Mouse (Mus musculus): ENCODE results near the gene Hyls1. TPM values are rescaled to one million over a fixed set of nuclear protein-coding genes. Genes with fewer than 3 reads are reported as not detected.

Hyls1 gene
- polyA plus RNA-seq, 1 experiment from 2014 or later, result 19.4 TPM

- no peak for DNase-seq (ENCODE audit: low spot score)
Observed at GRCm38 (mm10) chr9:35544666-35545065, 25.5 kb downstream of the Hyls1 start.

- DNase-seq (ENCODE audit: low spot score), result no peak
Observed at GRCm38 (mm10) chr9:35543099-35543860, 26.9 kb downstream of the Hyls1 start.

DNA sequence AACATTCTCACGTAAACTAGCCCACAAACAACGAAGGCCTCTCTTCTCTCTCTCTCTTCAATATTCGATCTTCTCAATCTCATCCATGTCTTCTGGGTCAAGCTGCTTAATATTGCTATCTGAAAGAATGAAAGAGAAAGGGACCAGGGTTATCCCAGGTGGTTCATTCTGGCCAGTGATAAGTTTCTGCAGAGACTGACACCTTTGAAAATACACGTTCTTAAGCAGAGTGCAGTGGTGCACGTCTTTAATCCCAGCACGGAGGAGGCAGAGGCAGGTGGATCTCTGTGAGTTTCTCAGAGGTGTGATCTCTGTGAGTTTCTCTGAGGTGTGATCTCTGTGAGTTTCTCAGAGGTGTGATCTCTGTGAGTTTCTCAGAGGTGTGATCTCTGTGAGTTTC, 28.3 kb downstream of the Hyls1 start:
- no peak for DNase-seq (ENCODE audit: low spot score)

- peak; percentile 78 for DNase-seq (ENCODE audit: low spot score)
Observed at GRCm38 (mm10) chr9:35541488-35541887, 28.7 kb downstream of the Hyls1 start.

DNA sequence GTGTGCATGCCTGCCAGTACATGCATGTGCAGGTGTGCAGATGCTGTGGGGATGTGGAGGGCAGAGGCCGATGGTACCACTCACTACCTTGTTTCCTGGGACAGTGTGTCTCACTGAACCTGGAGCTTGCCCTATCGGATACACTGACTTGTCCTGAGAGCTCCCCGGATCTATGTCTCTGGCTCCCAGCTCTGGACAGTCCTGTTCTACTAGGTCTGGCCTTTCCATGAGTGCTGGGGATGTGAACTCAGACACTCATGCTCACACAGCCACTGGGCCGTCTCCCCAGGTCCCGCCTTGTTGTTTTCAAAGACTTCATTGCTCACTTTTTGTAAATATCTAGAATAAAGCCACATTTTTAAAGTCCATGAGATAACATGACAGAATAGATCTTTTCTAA, 29.2 kb downstream of the Hyls1 start:
- no peak for DNase-seq (ENCODE audit: low spot score)

DNA sequence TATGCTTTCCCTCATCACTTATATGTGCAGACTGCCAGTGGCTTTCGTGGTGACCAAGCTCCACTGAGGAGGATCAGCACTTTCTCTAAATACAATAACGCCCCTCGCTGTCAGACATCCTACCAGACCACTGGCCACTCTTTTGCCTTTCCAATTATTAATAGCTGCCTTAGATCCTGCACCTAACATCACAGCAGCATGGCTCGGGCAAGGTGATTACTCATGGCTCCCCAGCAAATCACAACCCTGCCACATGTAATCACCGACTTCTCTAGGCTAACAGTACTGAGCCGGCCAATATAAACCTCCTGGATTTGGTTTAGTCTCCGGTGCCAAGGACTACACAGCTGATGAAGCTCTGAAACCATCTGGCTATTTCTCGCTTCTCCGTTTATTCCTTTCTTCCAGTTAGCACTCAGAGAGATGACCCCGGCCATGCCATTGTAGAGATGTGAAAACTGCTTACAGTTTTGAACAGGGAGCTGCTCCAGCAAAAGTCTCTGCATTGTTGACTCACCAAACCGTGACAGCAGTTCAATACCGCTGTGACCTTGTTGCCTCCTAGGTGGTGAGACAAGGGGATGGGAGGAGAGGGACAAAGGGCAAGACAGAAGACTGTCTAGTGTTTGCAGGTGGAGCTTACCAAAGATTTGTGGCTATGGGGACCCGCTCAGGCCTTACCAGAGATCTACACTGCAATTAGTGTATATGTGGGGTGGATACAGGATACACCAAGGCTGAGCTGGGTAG, 31.0 kb downstream of the Hyls1 start:
- no peak for DNase-seq (ENCODE audit: low spot score)

- no peak for DNase-seq (ENCODE audit: low spot score)
Observed at GRCm38 (mm10) chr9:35535876-35536275, 34.3 kb downstream of the Hyls1 start.

GRCm38 (mm10) chr9:35535110-35535509, 35.1 kb downstream of the Hyls1 start:
- peak; percentile 66 for DNase-seq (ENCODE audit: low spot score)

GRCm38 (mm10) chr9:35533266-35533665, 36.9 kb downstream of the Hyls1 start:
- DNase-seq (ENCODE audit: low spot score), result no peak

- DNase-seq (ENCODE audit: low spot score), result no peak
Observed at GRCm38 (mm10) chr9:35529796-35530195, 40.4 kb downstream of the Hyls1 start.

GRCm38 (mm10) chr9:35529141-35529540, 41.1 kb downstream of the Hyls1 start:
- no peak for DNase-seq (ENCODE audit: low spot score)

- peak; percentile 81 for DNase-seq (ENCODE audit: low spot score)
Observed at GRCm38 (mm10) chr9:35523941-35524411, 46.2 kb downstream of the Hyls1 start.

DNA sequence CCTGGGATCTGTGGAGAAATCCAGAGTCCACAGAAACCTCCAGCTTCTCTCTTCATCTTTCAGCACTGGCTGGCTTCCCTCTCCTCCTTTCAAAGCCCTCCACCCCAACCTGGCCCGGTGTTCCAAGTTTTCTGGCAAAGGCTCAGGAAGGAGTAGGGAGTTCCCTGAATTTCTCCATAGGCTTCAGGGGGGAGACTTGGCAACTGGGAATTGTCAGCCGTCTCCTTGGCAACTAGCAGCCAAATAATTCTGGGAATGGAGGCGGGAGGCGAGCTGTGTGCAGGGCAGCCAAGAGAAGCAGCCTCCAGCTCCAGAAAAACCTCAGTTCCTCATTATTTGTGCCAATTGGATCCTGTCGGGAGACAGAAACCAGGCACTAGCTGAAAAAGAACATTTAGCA, 46.7 kb downstream of the Hyls1 start:
- no peak for DNase-seq (ENCODE audit: low spot score)

GRCm38 (mm10) chr9:35522821-35523515, 47.2 kb downstream of the Hyls1 start:
- no peak for DNase-seq (ENCODE audit: low spot score)

DNA sequence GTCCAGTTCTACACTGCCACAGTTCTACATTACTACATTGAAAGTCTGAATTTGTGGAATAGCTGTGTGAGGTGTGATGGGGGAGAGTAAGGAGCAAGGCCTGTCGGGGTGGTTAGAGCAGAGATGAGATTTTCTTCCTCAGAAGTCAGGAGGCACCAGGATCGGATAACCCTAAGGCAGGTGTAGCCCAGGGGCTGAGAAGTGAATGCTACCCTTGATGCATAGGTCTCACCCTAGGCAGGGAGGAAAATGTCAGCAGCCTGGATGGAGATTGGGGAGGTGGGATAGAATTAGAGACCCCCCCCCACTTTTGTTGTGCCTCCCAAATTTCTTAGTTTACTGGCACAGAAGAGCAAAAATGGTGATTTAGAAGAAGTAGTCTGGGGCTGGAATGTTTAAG, 48.0 kb downstream of the Hyls1 start:
- no peak for DNase-seq (ENCODE audit: low spot score)

GRCm38 (mm10) chr9:35520631-35521348, 49.4 kb downstream of the Hyls1 start:
- DNase-seq (ENCODE audit: low spot score), result no peak

GRCm38 (mm10) chr9:35518169-35518568, 52.0 kb downstream of the Hyls1 start, which contains the start of gene Gm1113:
Gm1113 (minus strand) TSS chr9:35518269.
- DNase-seq (ENCODE audit: low spot score), result no peak

DNA sequence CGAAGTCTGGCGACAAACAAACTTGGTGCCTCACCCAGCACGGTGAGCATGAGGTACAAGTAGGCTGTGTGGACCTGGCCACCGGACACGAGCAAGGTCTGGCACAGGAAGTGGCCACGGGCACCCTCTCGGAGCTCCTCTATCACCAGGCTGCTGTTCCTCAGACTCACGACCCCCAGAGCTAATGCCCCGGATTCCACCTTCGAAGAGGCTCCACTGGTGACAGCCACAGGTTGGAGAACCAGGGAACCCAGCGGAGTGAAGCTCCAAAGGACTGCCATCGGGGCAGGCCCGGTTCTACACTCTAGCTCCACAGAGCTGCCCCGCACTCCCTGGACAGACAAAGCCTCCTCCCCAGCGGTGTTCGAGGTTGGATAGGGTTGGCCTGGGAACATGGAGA, 53.5 kb downstream of the Hyls1 start:
- no peak for DNase-seq (ENCODE audit: low spot score)

DNA sequence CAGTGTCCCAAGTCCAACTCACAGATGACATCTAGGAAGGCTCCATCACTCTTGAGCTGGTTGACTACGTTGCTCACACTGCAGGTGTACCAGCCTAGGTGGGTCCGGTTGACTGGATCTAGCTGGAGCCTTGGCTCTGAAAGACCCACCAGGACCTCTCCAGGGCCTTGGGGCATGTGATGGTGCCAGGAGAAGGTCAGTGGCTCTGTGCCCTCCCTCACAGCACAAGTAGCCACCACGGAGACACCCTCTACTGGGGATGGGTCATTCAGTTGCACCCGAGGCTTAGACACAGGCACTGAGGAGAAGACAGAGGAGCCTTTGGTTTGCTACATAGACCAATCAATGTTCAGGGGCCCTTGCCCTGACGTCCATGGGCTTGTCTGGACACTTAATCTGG, 54.0 kb downstream of the Hyls1 start:
- DNase-seq (ENCODE audit: low spot score), result no peak

DNA sequence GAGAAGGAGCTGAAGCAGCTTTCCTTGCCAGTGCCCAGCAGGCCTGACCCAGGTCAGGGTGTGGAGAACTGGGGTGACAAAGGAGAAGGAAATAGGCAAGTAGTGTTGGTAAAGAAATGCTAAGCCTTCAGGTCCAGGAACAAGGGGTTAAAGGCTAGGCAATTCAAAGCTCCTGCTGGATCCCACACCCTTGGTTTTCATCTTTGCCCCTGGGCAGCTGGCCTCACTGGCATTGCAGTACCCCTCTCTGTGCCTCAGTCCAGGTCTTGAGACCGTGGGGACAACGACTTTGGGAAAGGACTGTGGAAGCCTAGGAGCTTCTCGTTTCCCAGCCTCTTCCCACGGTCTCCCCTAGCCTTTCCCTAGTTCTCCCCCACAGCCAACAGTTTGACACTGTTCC, 56.3 kb downstream of the Hyls1 start:
- no peak for DNase-seq (ENCODE audit: low spot score)

Data from thymus, postnatal 0 days (tissue).